Mouse (Mus musculus) liver, postnatal 0 days (tissue): ENCODE data around the gene Gna12.

Experiments
- CTCF ChIP-seq: sonication (generic); IDR thresholded peaks from 2 replicates; pipeline ENCODE4 v1.5.1; 2016; ENCODE audit warnings: antibody characterized with exemption, low read depth
- EP300 ChIP-seq: IDR thresholded peaks from 2 replicates; pipeline ENCODE4 v1.6.1; 2016; ENCODE audit warnings: antibody characterized with exemption, low read depth, mild to moderate bottlenecking

- no peak for TF ChIP-seq CTCF
- no peak for TF ChIP-seq EP300
These were observed 18.2 kb downstream of the Gna12 start for GRCm38 (mm10) chr5:140812063-140812462.
